Mouse (Mus musculus): ENCODE measurements around the gene Rap1a. TPM values are rescaled to one million over a fixed set of nuclear protein-coding genes. Genes with fewer than 3 reads are reported as not detected.
A peak's percentile ranks its signal among the peaks of the same experiment; 100 is the strongest.

Rap1a gene
- total and polyA plus RNA-seq, 3 experiments, result 32.3 to 64.5 TPM; not detected in 1

DNA sequence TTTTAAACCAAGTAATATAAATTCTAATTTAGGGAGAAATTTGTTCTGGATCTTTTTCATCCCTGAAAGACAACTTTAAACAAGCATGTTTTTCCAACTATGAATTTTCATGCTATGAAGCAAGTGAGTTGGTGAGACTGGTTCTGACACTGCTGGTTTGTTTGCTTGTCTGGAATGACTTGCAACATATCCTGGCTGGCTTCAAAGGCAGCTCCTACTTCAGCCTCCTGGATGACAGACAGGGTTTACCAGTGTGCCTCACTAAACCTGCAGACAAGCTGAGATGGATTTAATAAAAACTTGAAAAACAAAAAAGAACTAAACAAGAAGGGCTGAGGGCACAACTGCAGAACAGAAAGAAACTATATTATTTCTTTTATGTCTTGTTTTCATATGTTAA lies 43.0 kb downstream of the Rap1a start:
- TF ChIP-seq MXI1 (IDR thresholded peaks at IDR 0.05; ENCODE audit: low read depth, low read length) (no peak), NELFE (IDR thresholded peaks at IDR 0.05; ENCODE audit: low read depth, low read length) (no peak), HCFC1 (IDR thresholded peaks at IDR 0.05; ENCODE audit: low read depth, low read length) (no peak), POLR2AphosphoS5 (IDR thresholded peaks at IDR 0.05; ENCODE audit: borderline replicate concordance, low read depth, low read length) (no peak), CHD2 (IDR thresholded peaks at IDR 0.05; ENCODE audit: low read length) (no peak), MAZ (IDR thresholded peaks at IDR 0.05; ENCODE audit: low read depth, low read length) (no peak), ZC3H11A (IDR thresholded peaks at IDR 0.05; ENCODE audit: low read depth, low read length) (no peak), CTCF (IDR thresholded peaks at IDR 0.05 in 2 of 3, conservative IDR thresholded peaks at IDR 0.05 in 1 of 3; ENCODE audit: control insufficient read depth in 1 of 3, insufficient read depth in 1 of 3, low read depth in 2 of 3, low read length in 3 of 3, poor library complexity in 1 of 3, severe bottlenecking in 1 of 3) (no peak), RCOR1 (IDR thresholded peaks at IDR 0.05; ENCODE audit: low read depth, low read length) (no peak), MAX (IDR thresholded peaks at IDR 0.05; ENCODE audit: low read length) (no peak), ZMIZ1 (IDR thresholded peaks at IDR 0.05; ENCODE audit: low read depth, low read length) (no peak), USF1 (IDR thresholded peaks at IDR 0.05; ENCODE audit: low read depth, low read length) (no peak), POLR2A (IDR thresholded peaks at IDR 0.05; ENCODE audit: control insufficient read depth in 1 of 2, insufficient read depth in 1 of 2, low read depth in 1 of 2, low read length in 2 of 2, poor library complexity in 1 of 2) (no peak), TBP (IDR thresholded peaks at IDR 0.05; ENCODE audit: low read depth, low read length) (no peak), MYC (IDR thresholded peaks at IDR 0.05; ENCODE audit: low read depth, low read length) (no peak), NRF1 (IDR thresholded peaks at IDR 0.05; ENCODE audit: insufficient read depth, low read depth, low read length, poor library complexity, severe bottlenecking) (no peak)
- Histone ChIP-seq H3K79me2 (ENCODE audit: control insufficient read depth, insufficient read depth, low read length, poor library complexity) (peaks cover 36% of the 10 kb centered on the region), H3K27ac (ENCODE audit: control insufficient read depth, low read depth, low read length) (no peak overlapping the region), H3K27me3 (ENCODE audit: control insufficient read depth in 1 of 2, insufficient read depth in 2 of 2, low read length in 2 of 2) (no peaks in the 10 kb centered on the region), H3K9ac (ENCODE audit: control insufficient read depth, low read depth, low read length, poor library complexity, severe bottlenecking) (no peak overlapping the region), H3K9me3 (replicated peaks; ENCODE audit: insufficient read depth, low read length) (no peaks in the 10 kb centered on the region), H3K36me3 (ENCODE audit: control insufficient read depth in 1 of 2, insufficient read depth in 2 of 2, low read length in 2 of 2) (peaks cover 0 to 35% of the 10 kb centered on the region in 2 experiments; a peak in 2 of 4 replicates), H3K4me3 (ENCODE audit: control insufficient read depth in 1 of 2, insufficient read depth in 1 of 2, low read depth in 2 of 2, low read length in 2 of 2) (no peak overlapping the region), H3K4me1 (ENCODE audit: control insufficient read depth in 1 of 2, insufficient read depth in 2 of 2, low read length in 2 of 2) (peaks cover 19 to 51% of the 10 kb centered on the region in 2 experiments)
- DNase-seq (ENCODE audit: low read depth, low spot score), result no peak

DNA sequence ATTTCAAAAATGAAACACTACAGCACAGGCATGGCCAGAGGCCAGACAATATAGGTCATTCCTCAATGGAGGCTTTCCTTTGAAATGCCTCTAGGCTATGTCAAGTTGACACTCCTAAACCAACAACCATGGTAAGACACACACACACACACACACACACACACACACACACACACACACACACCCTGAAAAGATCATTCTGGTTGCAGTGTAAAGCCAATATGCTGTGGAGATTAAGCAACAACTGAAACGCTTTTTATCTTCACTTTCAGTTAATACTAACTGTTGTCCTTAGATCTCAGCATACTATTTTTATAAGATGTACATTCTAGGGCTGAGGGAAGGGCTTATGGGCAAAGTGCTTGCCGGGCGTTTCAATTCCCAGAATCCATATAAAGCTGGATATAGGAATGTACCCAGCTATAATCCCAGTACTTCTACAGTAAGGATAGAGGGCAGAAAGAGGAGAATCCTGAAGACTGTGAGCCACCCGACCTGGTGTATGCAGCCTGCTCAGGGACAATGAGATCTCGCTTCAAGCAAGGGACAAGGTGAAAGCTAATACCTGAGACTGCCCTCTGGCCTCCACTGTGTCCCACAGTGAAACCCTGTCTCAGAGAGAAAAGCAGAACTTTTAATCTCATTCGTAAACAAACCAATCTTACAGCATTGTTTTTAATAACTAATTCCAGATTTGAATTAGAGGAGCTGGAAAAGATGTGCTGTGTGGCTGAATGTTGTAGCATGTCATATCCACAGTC lies 43.6 kb downstream of the Rap1a start:
- peak overlapping the region; percentile 2; the same call in 1 of the 2 replicates for H3K27ac ChIP-seq (ENCODE audit: control insufficient read depth, low read depth, low read length)
- TF ChIP-seq NELFE (IDR thresholded peaks at IDR 0.05; ENCODE audit: low read depth, low read length) (no peak), GATA1 (IDR thresholded peaks at IDR 0.05; ENCODE audit: low read depth, low read length) (peak; percentile 38; the same call in 1 of the 2 replicates), ETS1 (IDR thresholded peaks at IDR 0.05; ENCODE audit: low read depth, low read length) (peak; percentile 55; the same call in 1 of the 2 replicates), CTCF (IDR thresholded peaks at IDR 0.05 in 2 of 3, conservative IDR thresholded peaks at IDR 0.05 in 1 of 3; ENCODE audit: control insufficient read depth in 1 of 3, insufficient read depth in 1 of 3, low read depth in 2 of 3, low read length in 3 of 3, poor library complexity in 1 of 3, severe bottlenecking in 1 of 3) (no peak), POLR2A (IDR thresholded peaks at IDR 0.05; ENCODE audit: control insufficient read depth in 1 of 2, insufficient read depth in 1 of 2, low read depth in 1 of 2, low read length in 2 of 2, poor library complexity in 1 of 2) (no peak), JUND (IDR thresholded peaks at IDR 0.05; ENCODE audit: low read depth, low read length) (no peak), POLR2AphosphoS2 (IDR thresholded peaks at IDR 0.05; ENCODE audit: low read length) (no peak), EP300 (IDR thresholded peaks at IDR 0.05; ENCODE audit: low read depth in 1 of 2, low read length in 2 of 2) (peak; percentile 55 to 80), ZC3H11A (IDR thresholded peaks at IDR 0.05; ENCODE audit: low read depth, low read length) (no peak), SIN3A (IDR thresholded peaks at IDR 0.05; ENCODE audit: low read length) (peak; percentile 24; the same call in 1 of the 2 replicates), MYC (IDR thresholded peaks at IDR 0.05; ENCODE audit: low read depth, low read length) (no peak), SMC3 (IDR thresholded peaks at IDR 0.05; ENCODE audit: low read depth, low read length) (no peak), TAL1 (IDR thresholded peaks at IDR 0.05; ENCODE audit: low read length) (no peak), MAX (IDR thresholded peaks at IDR 0.05; ENCODE audit: low read length) (no peak), TCF12 (IDR thresholded peaks at IDR 0.05; ENCODE audit: low read depth, low read length) (peak; percentile 55; the same call in 1 of the 2 replicates), CHD1 (IDR thresholded peaks at IDR 0.05; ENCODE audit: low read depth, low read length) (no peak), MYB (IDR thresholded peaks at IDR 0.05; ENCODE audit: low read depth, low read length) (peak; percentile 89), CHD2 (IDR thresholded peaks at IDR 0.05; ENCODE audit: low read length) (no peak), MXI1 (IDR thresholded peaks at IDR 0.05; ENCODE audit: low read depth, low read length) (peak; percentile 12; the same call in 1 of the 2 replicates)
- H3K79me2 ChIP-seq (ENCODE audit: control insufficient read depth, insufficient read depth, low read length, poor library complexity), result peaks cover 32% of the 10 kb centered on the region
- no peak for DNase-seq (ENCODE audit: low read depth, low spot score)
- H3K9ac ChIP-seq (ENCODE audit: control insufficient read depth, low read depth, low read length, poor library complexity, severe bottlenecking), result no peak overlapping the region
- peaks cover 16 to 46% of the 10 kb centered on the region in 2 experiments for H3K4me1 ChIP-seq (ENCODE audit: control insufficient read depth in 1 of 2, insufficient read depth in 2 of 2, low read length in 2 of 2)
- peak overlapping the region in 1 of 2 experiments; percentile 9; a peak in 1 of 4 replicates for H3K4me3 ChIP-seq (ENCODE audit: control insufficient read depth in 1 of 2, insufficient read depth in 1 of 2, low read depth in 2 of 2, low read length in 2 of 2)
- H3K36me3 ChIP-seq (ENCODE audit: control insufficient read depth in 1 of 2, insufficient read depth in 2 of 2, low read length in 2 of 2), result peaks cover 0 to 33% of the 10 kb centered on the region in 2 experiments; a peak in 2 of 4 replicates
- no peaks in the 10 kb centered on the region for H3K27me3 ChIP-seq (ENCODE audit: control insufficient read depth in 1 of 2, insufficient read depth in 2 of 2, low read length in 2 of 2)
- no peaks in the 10 kb centered on the region for H3K9me3 ChIP-seq (replicated peaks; ENCODE audit: insufficient read depth, low read length)

Measured in MEL (cell line).